Mouse (Mus musculus) embryo, embryonic 11.5 days (tissue): Measurements from ENCODE around the gene Srsf9.

Source experiments
- DNase-seq: peaks from one replicate; pipeline ENCODE4 v3.0.0-alpha.2; 2012; ENCODE audit warnings: low read depth, low spot score

The Srsf9 gene

GRCm38 (mm10) chr5:115326256-115326831 is 633 bp upstream of the Srsf9 start:
- no peak for DNase-seq

- DNase-seq, result no peak
These were observed 902 bp downstream of the Srsf9 start for GRCm38 (mm10) chr5:115327610-115328548.

DNA sequence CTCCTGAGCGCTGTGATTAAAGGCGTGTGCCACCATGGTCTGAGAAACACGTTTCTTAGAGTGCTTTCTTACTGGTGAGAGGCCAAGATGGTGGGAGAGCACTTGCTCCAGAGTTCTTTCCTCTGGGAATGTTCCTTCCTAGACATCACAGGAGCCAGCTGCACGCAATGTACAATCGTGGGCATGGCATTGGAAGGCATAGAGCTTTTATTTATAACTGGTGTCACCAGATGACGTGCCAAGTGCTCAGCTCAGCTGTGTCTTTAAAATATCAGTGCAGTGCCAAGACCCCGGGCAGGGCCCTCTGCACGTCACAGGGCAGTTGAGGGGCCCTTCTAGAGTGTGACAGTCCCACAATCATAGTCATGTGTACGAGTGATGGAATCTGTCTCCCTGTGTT is 4.0 kb downstream of the Srsf9 start:
- no peak for DNase-seq

DNA sequence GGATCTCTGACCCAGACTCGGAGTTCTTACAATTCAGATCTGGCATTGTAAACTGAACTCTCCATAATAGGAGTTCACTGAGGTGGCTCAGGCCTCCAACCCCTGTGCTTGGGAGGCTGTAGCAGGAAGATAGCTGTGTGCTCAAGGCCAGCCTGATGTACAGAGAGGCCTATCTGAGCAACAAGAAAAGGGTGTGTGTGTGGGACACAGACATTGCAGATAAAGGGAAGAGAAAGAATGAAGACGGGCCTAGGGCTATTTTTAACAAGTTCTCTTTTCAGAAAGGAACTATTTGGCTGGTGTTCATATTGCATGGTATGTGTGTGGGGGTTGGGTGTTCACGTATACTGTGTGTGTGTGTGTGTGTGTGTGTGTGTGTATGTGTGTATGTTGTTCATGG is 6.6 kb downstream of the Srsf9 start:
- DNase-seq, result no peak

DNA sequence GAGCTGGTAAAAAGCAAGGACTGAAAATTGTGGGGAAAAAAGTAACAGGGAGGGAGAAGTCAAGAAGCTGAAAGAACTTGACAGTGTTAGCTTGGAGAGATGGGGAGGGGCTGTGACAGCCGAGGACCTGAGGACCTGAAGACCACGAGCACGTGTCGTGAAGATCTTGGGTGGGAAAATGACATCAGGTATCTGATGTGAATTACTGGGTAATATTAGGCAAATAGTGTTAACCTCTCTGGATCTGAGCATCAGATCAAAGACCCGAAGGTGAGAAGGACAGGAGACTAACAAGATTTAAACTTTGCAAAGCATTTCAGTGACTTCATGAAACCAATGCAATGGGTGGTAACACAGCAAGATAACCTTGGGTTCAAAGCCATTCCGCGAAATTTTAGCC is 13.0 kb downstream of the Srsf9 start:
- no peak for DNase-seq

DNA sequence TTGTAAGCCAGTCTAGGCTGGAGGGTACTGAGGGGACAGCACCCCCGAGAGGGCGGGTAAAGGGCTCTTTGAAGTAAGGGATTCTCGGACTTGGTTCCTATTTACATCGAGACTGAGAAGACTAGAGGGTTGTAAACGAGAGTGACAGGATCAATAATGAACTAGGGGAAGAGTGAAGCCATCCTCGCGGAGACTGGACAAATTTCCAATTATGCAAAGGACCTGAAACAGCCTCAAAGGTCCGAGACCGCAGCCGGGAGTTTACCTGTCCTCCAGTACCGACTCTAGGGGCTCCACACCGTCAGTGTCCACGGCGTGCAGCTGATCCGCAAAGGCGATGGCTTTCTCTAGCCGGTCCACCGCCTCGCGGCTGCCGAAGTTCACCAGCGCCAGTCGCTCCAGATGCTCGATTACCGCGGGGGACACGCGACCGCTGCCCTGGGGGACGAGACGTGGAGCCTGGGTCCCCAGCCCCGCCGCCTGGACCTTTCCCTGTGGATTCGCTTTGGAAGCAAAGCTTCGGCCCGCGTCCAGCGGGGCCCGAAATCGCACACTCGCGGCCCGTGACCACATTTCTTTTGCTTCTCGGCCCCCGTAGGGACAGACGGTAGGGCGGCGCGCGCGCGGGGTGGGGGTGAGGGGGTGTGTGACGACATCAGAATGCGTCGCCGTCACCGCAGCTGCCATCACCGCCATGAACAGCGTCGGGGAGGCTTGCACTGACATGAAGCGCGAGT is 13.8 kb downstream of the Srsf9 start, which contains the start of the genes Gatc and Triap1:
Gene Gatc (minus strand): TSS at position 602 of the 737 bp plus-strand sequence.
Gene Triap1 (plus strand): TSS at position 649 of the 737 bp plus-strand sequence.
- peak; percentile 81 for DNase-seq

GRCm38 (mm10) chr5:115341314-115342165 is 14.6 kb downstream of the Srsf9 start:
- DNase-seq, result no peak

GRCm38 (mm10) chr5:115347564-115347963 is 20.6 kb downstream of the Srsf9 start:
- DNase-seq, result peak; percentile 75

DNA sequence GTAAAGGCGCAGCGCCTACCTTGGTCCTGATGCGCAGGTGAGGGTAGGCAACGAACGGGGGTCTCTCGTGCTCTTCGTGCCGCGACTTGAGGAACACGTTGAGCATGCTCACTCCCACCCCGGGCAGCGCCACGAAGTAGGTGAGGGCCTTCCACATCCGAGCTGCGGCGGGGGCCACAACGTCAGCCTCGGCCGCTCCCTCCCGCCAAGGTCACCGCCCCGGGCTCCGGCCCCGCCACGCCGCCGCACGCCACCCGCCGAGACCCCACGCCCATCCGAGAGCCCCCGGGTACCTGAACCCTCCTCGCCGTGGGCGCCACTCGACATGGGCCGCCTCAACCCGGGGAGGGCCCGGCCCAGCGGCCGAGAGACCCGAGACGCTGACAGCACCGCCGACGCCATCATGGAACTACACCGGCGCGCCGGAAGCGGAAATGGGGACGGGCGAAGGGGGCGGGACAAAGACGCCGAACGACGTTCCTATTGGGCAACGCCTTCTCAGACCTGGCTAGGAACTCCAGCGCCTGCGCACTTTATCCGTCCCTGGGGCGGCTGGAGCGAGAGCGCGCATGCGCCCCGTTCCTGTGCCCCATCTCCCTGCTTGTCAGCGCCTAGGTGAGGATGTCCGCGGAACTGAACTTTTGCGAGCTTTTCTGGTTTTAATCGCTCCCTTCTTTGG is 21.7 kb downstream of the Srsf9 start, which contains the start of gene Cox6a1:
Gene Cox6a1 (minus strand): TSS at position 436 of the 679 bp plus-strand sequence.
- DNase-seq, result peak; percentile 98

- no peak for DNase-seq
These were observed 22.2 kb downstream of the Srsf9 start for GRCm38 (mm10) chr5:115349225-115349555.

GRCm38 (mm10) chr5:115351348-115351747 is 24.4 kb downstream of the Srsf9 start:
- no peak for DNase-seq

- DNase-seq, result no peak
These were observed 28.1 kb downstream of the Srsf9 start for GRCm38 (mm10) chr5:115355070-115355469.

- DNase-seq, result peak; percentile 73
These were observed 31.9 kb downstream of the Srsf9 start for GRCm38 (mm10) chr5:115358872-115359271.

DNA sequence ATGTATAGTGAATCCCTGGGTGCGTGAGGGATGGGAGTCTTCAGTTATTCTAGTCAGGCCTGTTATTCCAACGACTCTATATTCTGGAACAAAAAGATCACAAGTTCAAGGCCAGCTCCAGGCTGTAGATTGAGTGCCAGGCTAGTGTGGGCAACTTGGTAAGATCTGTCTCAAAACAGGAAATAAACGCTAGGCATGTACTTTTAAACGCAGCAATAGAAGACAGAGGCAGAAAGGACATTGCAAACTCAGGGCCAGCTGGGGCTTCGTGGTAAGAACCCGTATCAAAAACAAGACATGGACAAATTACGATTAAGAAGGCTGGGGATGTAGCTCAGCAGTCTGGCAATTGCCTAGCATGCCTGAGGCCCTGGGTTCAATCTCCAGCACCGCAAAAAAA is 32.5 kb downstream of the Srsf9 start:
- no peak for DNase-seq

DNA sequence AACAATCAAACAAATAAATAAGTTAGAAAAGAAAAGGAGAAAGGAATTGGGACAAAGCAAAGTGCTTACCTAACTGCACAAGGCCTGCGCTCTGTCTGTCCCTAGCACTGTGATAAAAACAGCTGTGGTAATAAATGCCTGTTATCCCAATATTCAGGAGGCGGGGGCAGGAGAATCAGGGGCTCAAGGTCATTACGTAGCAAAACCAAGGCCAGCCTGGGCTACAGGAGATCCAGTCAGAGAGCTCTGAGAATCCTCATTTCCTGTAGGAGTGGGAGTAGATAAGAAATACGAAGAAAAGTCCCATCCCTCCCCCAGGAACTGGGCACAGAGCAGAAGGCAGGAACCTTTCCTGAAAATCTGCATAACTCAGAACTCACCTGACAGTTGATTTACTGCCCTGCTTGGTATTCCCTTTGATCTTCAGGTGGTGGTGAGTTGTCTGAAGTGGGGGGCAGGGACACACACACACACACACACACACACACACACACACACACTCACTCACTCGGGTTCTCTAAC is 32.9 kb downstream of the Srsf9 start:
- DNase-seq, result no peak

DNA sequence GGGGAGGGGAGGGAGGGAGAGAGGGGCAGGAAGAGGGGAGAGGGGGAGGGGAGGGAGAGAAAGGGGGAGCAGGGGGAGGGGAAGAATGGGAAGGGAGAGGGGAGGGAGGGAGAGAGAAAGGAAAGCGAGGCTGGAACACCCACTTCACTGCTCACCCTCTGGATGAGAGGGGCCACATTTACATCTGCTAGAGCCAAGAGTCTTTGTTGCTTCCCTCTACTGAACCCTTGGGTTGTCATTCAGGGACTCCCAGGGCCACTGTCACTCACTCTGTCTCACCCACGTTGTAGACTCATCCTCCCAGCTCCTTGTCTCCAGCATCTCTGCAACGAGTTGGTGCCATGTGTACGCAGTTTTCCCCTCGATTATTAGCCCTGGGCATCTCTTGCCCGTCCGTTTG is 35.2 kb downstream of the Srsf9 start:
- no peak for DNase-seq

DNA sequence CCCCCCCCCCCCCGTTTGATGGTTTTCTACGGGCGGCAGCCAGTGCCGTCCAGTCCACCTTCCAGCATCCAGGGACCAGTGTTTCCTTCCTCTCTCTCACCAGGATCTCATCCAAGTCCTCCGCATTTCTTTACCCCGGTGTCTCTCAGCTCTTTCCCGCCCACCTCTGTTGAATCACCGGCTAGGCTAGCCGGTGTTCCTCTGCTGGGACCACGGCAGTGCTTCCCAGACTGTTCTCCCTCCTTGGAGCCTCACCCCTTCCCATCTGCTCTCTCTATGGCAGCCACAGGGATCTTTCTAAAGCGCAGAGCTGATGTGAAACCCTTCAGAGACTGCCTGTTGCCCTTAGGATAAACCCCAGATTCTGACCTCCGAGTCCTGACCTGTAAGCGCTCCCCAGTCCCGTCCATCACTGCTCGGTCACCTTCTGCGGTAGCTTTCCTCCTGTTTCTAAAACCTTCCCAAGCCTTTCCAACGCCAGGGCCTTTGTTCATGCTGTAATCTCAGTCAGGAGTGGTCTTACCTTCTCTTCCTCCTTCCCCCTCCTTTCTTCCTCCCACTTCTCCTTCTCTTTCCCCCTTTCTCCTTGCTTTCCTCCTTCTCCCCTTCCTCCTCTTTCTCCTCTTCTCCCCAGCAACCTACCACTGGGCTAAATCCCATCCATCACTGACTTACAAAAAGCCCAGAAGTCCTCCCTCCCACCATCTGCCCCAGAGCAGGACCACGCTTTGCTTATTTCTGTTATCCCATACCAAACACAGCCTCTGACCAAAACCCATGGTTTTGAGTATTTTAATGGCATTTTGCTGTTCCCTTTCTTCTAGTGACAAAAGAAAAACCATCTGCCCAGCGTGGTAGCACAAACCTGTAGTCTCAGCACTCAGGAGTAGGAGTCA is 36.1 kb downstream of the Srsf9 start:
- DNase-seq, result no peak

- no peak for DNase-seq
These were observed 37.8 kb downstream of the Srsf9 start for GRCm38 (mm10) chr5:115364782-115365181.

DNA sequence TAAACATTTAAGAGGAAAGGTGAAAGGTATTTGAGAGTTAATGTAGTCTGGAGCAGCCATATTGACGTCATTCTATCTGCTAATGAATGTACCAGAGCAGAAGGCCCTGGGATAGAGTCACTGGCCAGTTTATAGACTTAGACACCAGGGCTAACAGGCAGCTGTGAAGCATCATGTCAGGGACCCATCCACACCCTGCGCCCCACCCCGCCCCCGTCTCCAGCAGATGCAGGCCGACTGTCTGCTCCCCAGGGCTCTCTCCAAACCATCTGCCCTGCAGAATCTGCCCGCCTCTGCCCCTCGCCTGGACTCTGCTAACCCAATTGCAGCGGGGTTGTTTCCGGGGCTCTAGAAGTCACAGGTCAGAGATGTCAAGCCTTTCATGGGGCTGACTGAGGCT is 44.8 kb downstream of the Srsf9 start:
- DNase-seq, result no peak
